Mouse (Mus musculus) left cerebral cortex, postnatal 25 days (tissue): ENCODE data around the gene Slc15a1. TPM values are rescaled to one million over a fixed set of nuclear protein-coding genes. Genes with fewer than 3 reads are reported as not detected.

Source experiments
- DNase-seq, 2 experiments: peaks; one replicate each; pipeline ENCODE4 v3.0.0; 2022; ENCODE audit warnings: low spot score in 2 of 2, mixed read lengths in 1 of 2
- intact Hi-C: fragments of 180-260 bp; cut with DNase I; formaldehyde crosslinking; loops from one replicate; pipeline ENCODE4 v1.15.1; 2025
- total RNA-seq, 2 experiments: library from RNA; stranded (reverse); gene quantifications; 2 replicates each; pipeline ENCODE4 v1.2.3; 2021

The Slc15a1 gene
- total RNA-seq, 2 experiments from 2014 or later, result not detected

DNA sequence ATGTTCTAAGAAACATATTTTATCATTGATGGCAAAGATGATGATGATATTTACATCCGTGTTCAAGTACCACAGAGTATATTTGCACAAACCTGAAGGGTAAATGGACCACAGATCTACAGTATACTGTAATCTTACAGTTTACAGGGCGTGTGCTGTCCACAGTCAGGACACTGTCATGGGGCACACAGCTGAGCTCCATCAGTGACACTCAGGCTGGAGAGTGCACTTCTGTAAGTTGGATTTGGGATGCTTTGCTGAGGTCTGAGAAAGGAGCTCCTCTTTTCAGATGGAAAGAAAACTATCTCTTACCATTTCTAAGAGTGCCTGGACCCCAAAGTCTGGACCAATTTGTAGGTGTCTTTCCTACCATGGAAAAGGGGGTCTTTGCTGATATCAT lies 9.9 kb downstream of the Slc15a1 start:
- no peak for DNase-seq
- intact Hi-C loops, result loop anchor here (5.0 kb wide), 1 partner anchor 37 kb away; no protein-coding TSS in a partner anchor

DNA sequence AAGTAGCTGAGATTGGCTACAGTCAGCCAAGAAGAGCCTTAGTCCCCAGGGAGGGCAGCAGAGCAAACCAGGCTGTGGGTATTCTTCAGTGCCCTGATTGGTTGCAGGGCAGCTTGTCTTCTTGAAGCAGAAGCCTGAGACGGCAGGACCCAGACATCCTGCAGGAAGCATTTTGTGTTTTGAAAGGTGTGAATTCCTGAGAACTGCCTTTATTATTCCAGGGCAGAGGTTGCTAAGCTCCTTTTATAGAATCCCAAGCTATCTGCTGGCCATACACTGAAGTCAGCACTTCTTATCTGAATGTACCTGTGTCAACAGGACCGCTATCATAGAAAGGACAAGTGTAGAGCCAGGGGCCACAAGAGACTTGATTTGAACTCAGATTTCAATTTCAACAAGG lies 10.8 kb downstream of the Slc15a1 start:
- intact Hi-C loops, result no loop called here
- no peak for DNase-seq

DNA sequence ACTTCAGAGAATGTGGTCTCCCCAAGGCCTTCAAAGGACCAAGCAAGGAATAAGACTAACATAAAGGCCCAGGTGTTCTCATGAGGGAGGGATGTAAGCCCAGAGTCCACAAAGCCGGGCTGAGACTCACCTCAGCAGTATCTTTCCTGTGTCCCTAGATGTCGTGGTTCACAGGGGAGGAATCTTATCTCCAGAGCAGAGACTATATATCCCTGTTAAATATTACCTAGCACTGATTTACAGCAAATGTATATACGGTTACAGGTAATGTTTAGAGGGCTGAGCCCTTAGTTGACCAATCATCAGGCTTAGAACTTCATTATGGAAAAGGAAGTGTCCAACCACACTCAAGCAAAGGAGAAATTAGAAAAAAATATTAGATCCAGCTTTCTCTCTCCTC lies 11.3 kb downstream of the Slc15a1 start:
- intact Hi-C loops, result no loop called here
- DNase-seq, result no peak

- intact Hi-C loops, result no loop called here
- no peak for DNase-seq
Observed at GRCm38 (mm10) chr14:121492328-121492727, 12.7 kb downstream of the Slc15a1 start.

- intact Hi-C loops, result no loop called here
- DNase-seq, result no peak
Observed at GRCm38 (mm10) chr14:121485722-121486121, 19.3 kb downstream of the Slc15a1 start.

DNA sequence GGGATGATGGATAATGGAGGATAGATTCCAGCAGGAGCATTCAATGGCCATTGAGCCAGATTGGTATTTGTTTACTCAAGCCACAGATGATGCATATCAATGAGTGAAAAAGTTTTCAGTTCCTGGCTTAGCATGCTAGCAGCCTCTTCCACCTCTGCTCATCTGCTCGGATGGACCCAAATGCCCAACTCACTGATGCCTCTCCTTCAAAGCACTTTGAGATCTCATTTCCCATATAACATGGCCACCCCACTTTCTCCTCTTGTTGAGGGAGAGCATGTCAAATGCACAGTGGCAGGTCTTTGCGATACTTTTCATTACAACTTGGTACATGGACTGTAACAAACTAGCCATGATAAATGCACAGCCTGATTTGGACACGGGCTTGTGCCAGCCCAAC lies 20.6 kb downstream of the Slc15a1 start:
- intact Hi-C loops, result loop anchor here (5.0 kb wide), 1 partner anchor 48 kb away; no protein-coding TSS in a partner anchor

GRCm38 (mm10) chr14:121482181-121482580 lies 22.9 kb downstream of the Slc15a1 start:
- no peak for DNase-seq
- intact Hi-C loops, result loop anchor here (5.0 kb wide), 1 partner anchor 50 kb away; no protein-coding TSS in a partner anchor

More for the DNA sequence above, 20.6 kb downstream of the Slc15a1 start:
- no peak for DNase-seq

DNA sequence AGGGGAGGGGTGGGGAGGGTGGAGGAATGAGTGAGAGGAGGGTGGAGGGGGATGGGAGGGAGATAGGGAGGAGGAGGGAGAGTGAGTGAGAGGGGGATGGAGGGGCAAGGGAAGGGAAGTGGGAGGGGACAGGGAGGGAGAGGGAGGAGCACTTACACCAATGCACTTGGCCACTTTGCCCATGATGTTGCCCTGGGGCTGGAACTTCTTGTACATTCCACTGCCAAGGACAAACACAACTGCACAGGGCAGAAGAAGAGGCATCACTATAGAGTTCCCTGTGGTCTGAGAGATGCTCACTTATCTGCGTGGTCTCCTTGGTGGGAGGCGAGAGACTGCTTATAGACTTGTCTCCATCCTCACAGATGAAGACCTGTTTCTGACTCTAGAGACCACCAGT lies 23.5 kb downstream of the Slc15a1 start:
- intact Hi-C loops, result loop anchor here (5.0 kb wide), 1 partner anchor 51 kb away; no protein-coding TSS in a partner anchor

GRCm38 (mm10) chr14:121479096-121479495 lies 26.0 kb downstream of the Slc15a1 start:
- no peak for DNase-seq
- intact Hi-C loops, result no loop called here

More for the DNA sequence above, 23.5 kb downstream of the Slc15a1 start:
- DNase-seq, result no peak

- DNase-seq, result no peak
- intact Hi-C loops, result no loop called here
Observed at GRCm38 (mm10) chr14:121477925-121478693, 26.9 kb downstream of the Slc15a1 start.

DNA sequence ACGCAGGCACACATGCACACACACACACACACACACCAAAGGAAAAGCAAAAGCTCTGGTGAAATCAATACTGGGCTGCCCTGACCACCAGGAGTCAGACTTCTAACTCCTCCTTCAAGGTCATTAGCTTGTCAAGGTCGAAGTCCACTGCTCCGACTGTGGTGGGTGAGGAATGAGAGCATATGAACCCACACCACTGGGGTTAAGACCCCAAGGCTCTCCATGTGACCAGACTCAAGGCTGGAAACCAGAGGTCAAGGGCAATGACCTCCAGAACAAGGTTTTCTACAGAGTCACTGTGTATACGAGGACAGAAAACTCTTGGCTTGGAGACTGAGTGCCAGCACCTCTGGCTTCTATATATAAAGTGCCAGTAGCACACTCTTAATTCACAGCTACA lies 31.2 kb downstream of the Slc15a1 start:
- intact Hi-C loops, result no loop called here
- no peak for DNase-seq

DNA sequence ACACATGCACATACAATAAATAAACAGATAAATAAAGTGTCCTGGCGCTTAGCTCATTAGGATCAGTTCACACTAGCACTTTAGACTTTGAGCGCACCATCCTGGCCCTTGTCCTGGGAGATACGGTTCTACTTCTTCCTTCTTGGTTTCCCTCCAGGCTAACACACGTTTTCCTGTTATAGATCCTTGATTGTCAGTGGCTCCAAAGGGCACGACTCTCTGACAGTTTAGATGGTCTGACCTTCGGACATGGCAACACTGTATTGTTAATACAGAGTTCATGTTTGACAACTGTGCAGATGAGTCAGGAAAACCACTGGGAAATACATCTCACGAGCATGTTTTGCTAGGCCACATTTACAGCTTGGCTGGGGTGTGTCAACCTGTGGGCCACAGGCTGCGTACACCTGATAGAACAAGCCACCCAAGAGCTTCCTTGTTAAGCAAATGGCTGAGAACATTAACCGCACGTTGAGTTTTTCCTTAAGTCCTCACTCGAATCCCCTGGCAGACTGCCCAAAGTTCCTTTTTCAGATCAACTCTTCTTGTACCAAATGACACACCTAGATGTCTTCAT lies 33.4 kb downstream of the Slc15a1 start:
- intact Hi-C loops, result no loop called here
- no peak for DNase-seq

- intact Hi-C loops, result no loop called here
- no peak for DNase-seq
Observed at GRCm38 (mm10) chr14:121469601-121470000, 35.5 kb downstream of the Slc15a1 start.

GRCm38 (mm10) chr14:121467646-121468045 lies 37.4 kb downstream of the Slc15a1 start:
- intact Hi-C loops, result no loop called here
- DNase-seq, result no peak

DNA sequence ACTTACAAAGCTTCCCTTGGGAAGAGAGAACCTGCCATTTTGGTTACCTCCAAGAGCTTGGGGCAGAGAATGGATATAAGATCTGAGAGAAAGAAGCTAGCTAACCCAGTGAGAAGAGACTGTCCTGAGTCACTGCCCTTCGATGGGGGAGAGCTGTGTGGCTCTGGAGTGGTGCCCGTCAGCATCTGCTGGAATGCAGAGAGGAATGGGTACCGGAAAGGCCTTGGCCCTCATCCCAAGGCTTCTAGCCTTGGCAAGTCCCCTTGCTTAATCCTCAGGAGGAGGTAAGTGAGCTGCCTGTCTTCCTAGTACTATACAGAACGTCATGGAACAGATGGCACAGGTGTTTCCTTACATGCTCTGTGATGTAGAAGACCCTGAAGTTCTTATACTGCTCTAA lies 38.6 kb downstream of the Slc15a1 start:
- intact Hi-C loops, result no loop called here
- no peak for DNase-seq

- intact Hi-C loops, result no loop called here
- DNase-seq, result no peak
Observed at GRCm38 (mm10) chr14:121464318-121464717, 40.7 kb downstream of the Slc15a1 start.

DNA sequence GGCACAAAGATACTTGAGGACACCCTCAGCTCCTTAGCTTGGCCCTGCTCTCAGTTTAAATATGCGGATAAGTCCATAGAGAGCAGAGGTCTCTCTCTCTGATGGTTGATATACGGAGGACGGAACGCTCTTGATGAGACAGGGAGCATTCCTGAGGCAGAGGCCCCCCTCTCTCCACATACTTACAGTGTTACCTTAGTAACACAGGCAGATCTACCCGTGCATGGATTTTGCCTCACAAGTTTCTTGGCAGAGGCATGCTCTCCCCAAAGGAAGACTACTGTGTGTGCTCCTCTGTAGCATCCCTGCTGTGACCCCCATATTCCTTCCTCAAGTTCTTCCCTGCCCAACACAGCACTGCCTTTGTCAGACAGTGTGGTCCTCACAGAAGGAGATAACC lies 42.3 kb downstream of the Slc15a1 start:
- no peak for DNase-seq
- intact Hi-C loops, result no loop called here

DNA sequence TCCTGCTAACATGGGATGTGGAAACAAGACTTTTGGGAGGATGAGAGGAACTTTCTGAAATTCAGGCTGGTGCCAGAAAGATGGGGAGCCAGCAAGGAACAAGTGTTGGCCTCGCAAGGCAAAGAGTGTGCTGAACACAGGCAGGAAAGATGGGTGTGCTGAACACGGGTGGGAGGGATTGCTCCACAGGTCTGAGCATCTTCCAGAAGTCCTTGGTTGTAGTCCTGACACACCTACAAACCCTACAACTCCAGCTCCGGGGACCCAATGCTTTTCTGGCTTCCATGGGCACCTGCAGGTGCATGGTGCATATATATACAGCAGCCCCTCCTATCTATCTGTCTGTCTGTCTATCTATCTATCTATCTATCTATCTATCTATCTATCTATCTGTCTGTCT lies 44.1 kb downstream of the Slc15a1 start:
- no peak for DNase-seq
- intact Hi-C loops, result no loop called here

- intact Hi-C loops, result loop anchor here (10.0 kb wide), 1 partner anchor 296 kb away; no protein-coding TSS in a partner anchor
- DNase-seq, result no peak
Observed at GRCm38 (mm10) chr14:121458521-121458920, 46.5 kb downstream of the Slc15a1 start.

DNA sequence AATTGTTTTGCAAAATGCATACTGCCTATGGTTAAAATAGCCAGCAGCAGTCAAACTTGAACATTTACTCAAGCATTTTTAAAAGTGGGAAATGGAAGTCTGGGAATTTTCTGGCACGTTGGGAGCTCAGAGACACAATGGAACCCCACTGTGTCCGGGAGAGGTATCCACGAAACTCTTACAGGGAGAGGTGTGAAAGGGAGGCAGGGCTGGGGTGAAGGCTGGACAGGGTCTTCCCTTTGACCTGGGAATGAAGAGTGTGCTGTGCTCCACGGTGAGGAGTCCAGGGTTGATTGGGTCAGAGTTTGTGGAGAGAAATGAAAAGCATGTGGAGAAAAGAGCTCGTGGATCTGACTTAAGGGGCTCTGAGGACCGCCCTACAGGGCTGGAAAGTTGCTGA lies 47.5 kb downstream of the Slc15a1 start:
- intact Hi-C loops, result loop anchor here (10.0 kb wide), 1 partner anchor 297 kb away; no protein-coding TSS in a partner anchor
- DNase-seq, result no peak
